Mouse (Mus musculus) cerebellum, adult 9-10 months (tissue): ENCODE measurements at regions not wholly inside any gene's neighbourhood (a gene's known extent, or its start where the extent isn't known, plus 50 kb on each side); places are given as distances from the start of the nearest gene placed in this dataset.

Source experiments
- DNase-seq: peaks from one replicate; pipeline ENCODE4 v3.0.0; 2022

- DNase-seq, result no peak
Observed at GRCm38 (mm10) chr19:14655302-14656021, 57.6 kb upstream of the Tle4 start.
